Mouse (Mus musculus) MEL (cell line): ENCODE results near the gene E2f1.

Experiments used
- CHD1 ChIP-seq: IDR thresholded peaks from 2 replicates; pipeline ENCODE4 v1.6.1; 2012; ENCODE audit warnings: low read depth, mild to moderate bottlenecking, inconsistent platforms, low read length, improper control_type of control experiment
- CTCF ChIP-seq, 3 experiments: IDR thresholded peaks in 2 of 3; conservative IDR thresholded peaks in 1 of 3; 2 replicates each; pipeline ENCODE4 v1.5.1; 2011 to 2012; ENCODE audit warnings: low read length in 3 of 3, low read depth in 2 of 3, mild to moderate bottlenecking in 2 of 3, improper control_type of control experiment in 1 of 3, inconsistent platforms in 1 of 3, mixed read lengths in 1 of 3, moderate library complexity in 1 of 3; ENCODE audit not compliant: control insufficient read depth in 1 of 3, insufficient read depth in 1 of 3, poor library complexity in 1 of 3, severe bottlenecking in 1 of 3
- E2F4 ChIP-seq: IDR thresholded peaks from 2 replicates; pipeline ENCODE4 v1.6.1; 2011; ENCODE audit warnings: low read depth, low read length, improper control_type of control experiment, borderline replicate concordance
- EP300 ChIP-seq, 2 experiments: IDR thresholded peaks; 2 replicates each; pipeline ENCODE4 v1.6.1; 2011; ENCODE audit warnings: improper control_type of control experiment in 2 of 2, low read length in 2 of 2, low read depth in 1 of 2, mild to moderate bottlenecking in 1 of 2
- HCFC1 ChIP-seq: IDR thresholded peaks from 2 replicates; pipeline ENCODE4 v1.6.1; 2012; ENCODE audit warnings: low read depth, mild to moderate bottlenecking, inconsistent platforms, low read length, improper control_type of control experiment, moderate library complexity
- MAX ChIP-seq: IDR thresholded peaks from 2 replicates; pipeline ENCODE4 v1.6.1; 2011; ENCODE audit warnings: low read length, improper control_type of control experiment
- MAZ ChIP-seq: IDR thresholded peaks from 2 replicates; pipeline ENCODE4 v1.6.1; 2012; ENCODE audit warnings: low read depth, mild to moderate bottlenecking, inconsistent platforms, low read length, improper control_type of control experiment
- MYB ChIP-seq: IDR thresholded peaks from 2 replicates; pipeline ENCODE4 v1.6.1; 2011; ENCODE audit warnings: mild to moderate bottlenecking, low read depth, low read length, improper control_type of control experiment
- POLR2A ChIP-seq, 2 experiments: IDR thresholded peaks; 2 replicates each; pipeline ENCODE4 v1.6.1; 2011 to 2012; ENCODE audit warnings: low read length in 2 of 2, mild to moderate bottlenecking in 2 of 2, control low read depth in 1 of 2, improper control_type of control experiment in 1 of 2, low read depth in 1 of 2, moderate library complexity in 1 of 2; ENCODE audit not compliant: control insufficient read depth in 1 of 2, insufficient read depth in 1 of 2, poor library complexity in 1 of 2
- POLR2AphosphoS5 ChIP-seq: IDR thresholded peaks from 2 replicates; pipeline ENCODE4 v1.6.1; 2012; ENCODE audit warnings: low read depth, borderline replicate concordance, mild to moderate bottlenecking, inconsistent platforms, low read length, moderate library complexity, mixed read lengths
- TCF12 ChIP-seq: IDR thresholded peaks from 2 replicates; pipeline ENCODE4 v1.6.1; 2014; ENCODE audit warnings: low read depth, mild to moderate bottlenecking, inconsistent platforms, low read length, improper control_type of control experiment, moderate library complexity
- USF1 ChIP-seq: IDR thresholded peaks from 2 replicates; pipeline ENCODE4 v1.6.1; 2014; ENCODE audit warnings: low read depth, mild to moderate bottlenecking, inconsistent platforms, low read length, improper control_type of control experiment, moderate library complexity
- USF2 ChIP-seq, 2 experiments: IDR thresholded peaks; 2 replicates each; pipeline ENCODE4 v1.6.1; 2011 to 2012; ENCODE audit warnings: improper control_type of control experiment in 2 of 2, low read length in 2 of 2, borderline replicate concordance in 1 of 2, inconsistent platforms in 1 of 2, low read depth in 1 of 2, mild to moderate bottlenecking in 1 of 2; ENCODE audit not compliant: insufficient read depth in 1 of 2
- ZMIZ1 ChIP-seq: IDR thresholded peaks from 2 replicates; pipeline ENCODE4 v1.6.1; 2012; ENCODE audit warnings: low read depth, mild to moderate bottlenecking, inconsistent platforms, low read length, improper control_type of control experiment, moderate library complexity

DNA sequence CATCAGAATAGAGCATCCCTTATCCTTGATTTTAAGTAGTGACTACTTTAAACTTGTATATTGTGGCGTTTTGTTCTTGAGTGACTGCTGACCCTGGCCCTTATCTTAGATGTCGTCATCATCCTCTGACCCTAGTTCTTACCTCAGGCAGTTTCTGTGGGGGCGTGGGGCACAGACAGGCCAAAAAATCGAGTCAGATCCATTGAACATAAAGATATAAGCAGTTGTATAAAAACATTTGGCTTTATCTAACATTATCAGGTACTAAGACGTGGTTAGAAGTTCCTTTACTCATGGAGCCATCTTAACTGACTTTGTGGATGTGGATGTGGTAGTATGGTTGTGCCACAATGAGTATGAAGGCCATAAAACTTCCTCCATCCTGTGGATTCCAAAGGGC is 47.4 kb downstream of the E2f1 start:
- TF ChIP-seq EP300 (IDR thresholded peaks at IDR 0.05; ENCODE audit: low read depth in 1 of 2, low read length in 2 of 2), result peak; percentile 53 to 62; a peak in 3 of 4 replicates
- TF ChIP-seq POLR2A (IDR thresholded peaks at IDR 0.05; ENCODE audit: control insufficient read depth in 1 of 2, insufficient read depth in 1 of 2, low read depth in 1 of 2, low read length in 2 of 2, poor library complexity in 1 of 2), result no peak
- no peak for TF ChIP-seq ZMIZ1
- no peak for TF ChIP-seq USF2 (IDR thresholded peaks at IDR 0.05; ENCODE audit: borderline replicate concordance in 1 of 2, insufficient read depth in 1 of 2, low read depth in 1 of 2, low read length in 2 of 2)
- no peak for TF ChIP-seq TCF12
- TF ChIP-seq POLR2AphosphoS5, result no peak
- TF ChIP-seq MAZ, result no peak
- TF ChIP-seq CTCF (IDR thresholded peaks at IDR 0.05 in 2 of 3, conservative IDR thresholded peaks at IDR 0.05 in 1 of 3; ENCODE audit: control insufficient read depth in 1 of 3, insufficient read depth in 1 of 3, low read depth in 2 of 3, low read length in 3 of 3, poor library complexity in 1 of 3, severe bottlenecking in 1 of 3), result no peak
- TF ChIP-seq USF1, result no peak
- TF ChIP-seq CHD1, result no peak
- TF ChIP-seq HCFC1, result no peak
- no peak for TF ChIP-seq MAX
- TF ChIP-seq E2F4, result no peak
- 0 out of 2 replicates have a peak, but pooled peaks have one; percentile 13 for TF ChIP-seq MYB
